ENCODE assay signal across 11 mouse cellular contexts in genomic region chrX:109142281-109142680, GRCm38 (mm10). TPM values are rescaled to one million over a fixed set of nuclear protein-coding genes. Genes with fewer than 3 reads are reported as not detected.
DNase-seq lines count a peak whose midpoint lies in the region; ATAC-seq lines count a peak whose summit lies in the region.
"Had no signal": no experiment of that assay in that cellular context is flagged by ENCODE, and none has a peak within 500 bp of the region (broad histone marks: within the 10 kb centered on the region; RNA-seq: fewer than 3 reads in every experiment).

No protein-coding gene starts in this region.

- no peak for DNase-seq in lung, postnatal 14 days
- no peak for DNase-seq in left cerebral cortex, adult 8-10 months (ENCODE audit: low spot score in 2 of 2)
- DNase-seq: cerebellum, adult 9-10 months had no signal

- H3K9ac ChIP-seq in heart, embryonic 15.5 days = no peak overlapping the region
- H3K9ac ChIP-seq in heart, embryonic 12.5 days = no peak overlapping the region
- H3K9ac ChIP-seq in lung, embryonic 15.5 days = no peak overlapping the region
- no peak overlapping the region for H3K9ac ChIP-seq in lung, embryonic 16.5 days (ENCODE audit: low read length)
- H3K9ac ChIP-seq: embryonic facial prominence, embryonic 13.5 days had no signal

- no peaks in the 10 kb centered on the region for H3K36me3 ChIP-seq in heart, embryonic 15.5 days
- no peaks in the 10 kb centered on the region for H3K36me3 ChIP-seq in heart, embryonic 12.5 days
- H3K36me3 ChIP-seq in lung, embryonic 15.5 days = no peaks in the 10 kb centered on the region
- H3K36me3 ChIP-seq in lung, embryonic 16.5 days (ENCODE audit: control insufficient read depth, insufficient read depth, low read length) = no peaks in the 10 kb centered on the region
- H3K36me3 ChIP-seq: embryonic facial prominence, embryonic 13.5 days had no signal

- no peaks in the 10 kb centered on the region for H3K9me3 ChIP-seq in heart, embryonic 15.5 days (replicated peaks)
- H3K9me3 ChIP-seq in heart, embryonic 12.5 days (replicated peaks) = no peaks in the 10 kb centered on the region
- no peaks in the 10 kb centered on the region for H3K9me3 ChIP-seq in lung, embryonic 15.5 days
- H3K9me3 ChIP-seq in lung, embryonic 16.5 days (ENCODE audit: control insufficient read depth, low read length) = no peaks in the 10 kb centered on the region
- H3K9me3 ChIP-seq: embryonic facial prominence, embryonic 13.5 days had no signal

- no peak overlapping the region for H3K4me2 ChIP-seq in heart, embryonic 15.5 days
- no peak overlapping the region for H3K4me2 ChIP-seq in heart, embryonic 12.5 days
- H3K4me2 ChIP-seq in lung, embryonic 15.5 days = no peak overlapping the region
- H3K4me2 ChIP-seq in lung, embryonic 16.5 days (ENCODE audit: low read depth, low read length) = no peak overlapping the region
- H3K4me2 ChIP-seq: embryonic facial prominence, embryonic 13.5 days had no signal

- H3K4me1 ChIP-seq in heart, embryonic 15.5 days (replicated peaks) = no peaks in the 10 kb centered on the region
- no peaks in the 10 kb centered on the region for H3K4me1 ChIP-seq in heart, embryonic 12.5 days (replicated peaks)
- no peaks in the 10 kb centered on the region; the same call in 1 of the 2 replicates for H3K4me1 ChIP-seq in lung, embryonic 15.5 days
- H3K4me1 ChIP-seq in lung, embryonic 16.5 days (replicated peaks; ENCODE audit: control insufficient read depth, insufficient read depth, low read length) = no peaks in the 10 kb centered on the region
- H3K4me1 ChIP-seq: embryonic facial prominence, embryonic 13.5 days had no signal

- H3K27ac ChIP-seq in heart, embryonic 15.5 days = peak overlapping the region; percentile 51; the same call in 1 of the 2 replicates
- no peak overlapping the region for H3K27ac ChIP-seq in heart, embryonic 12.5 days (ENCODE audit: poor library complexity, severe bottlenecking)
- H3K27ac ChIP-seq in lung, embryonic 15.5 days = peak overlapping the region; percentile 73
- H3K27ac ChIP-seq in lung, embryonic 16.5 days (ENCODE audit: low read length) = peak overlapping the region; percentile 79
- H3K27ac ChIP-seq: embryonic facial prominence, embryonic 13.5 days had no signal

- H3K27me3 ChIP-seq in heart, embryonic 15.5 days = no peaks in the 10 kb centered on the region
- no peaks in the 10 kb centered on the region for H3K27me3 ChIP-seq in heart, embryonic 12.5 days (replicated peaks)
- no peaks in the 10 kb centered on the region for H3K27me3 ChIP-seq in lung, embryonic 15.5 days
- H3K27me3 ChIP-seq in lung, embryonic 16.5 days (ENCODE audit: control insufficient read depth, insufficient read depth, low read depth, low read length) = no peaks in the 10 kb centered on the region
- H3K27me3 ChIP-seq: embryonic facial prominence, embryonic 13.5 days had no signal

- no peak for ATAC-seq in heart, embryonic 15.5 days (replicated peaks; ENCODE audit: insufficient number of reproducible peaks, insufficient read depth, low FRiP score, low read depth)
- ATAC-seq in heart, embryonic 12.5 days (ENCODE audit: insufficient number of reproducible peaks, low FRiP score) = no peak
- peak; percentile 67; the same call in 1 of the 2 replicates for ATAC-seq in lung, embryonic 15.5 days (ENCODE audit: borderline replicate concordance, extremely low read depth, low FRiP score, low TSS enrichment)
- peak; percentile 71; the same call in 1 of the 2 replicates for ATAC-seq in lung, embryonic 16.5 days (ENCODE audit: low read depth)
- no peak for ATAC-seq in CD4-positive, CD25-positive, alpha-beta regulatory T cell, adult 4 months

- no peak overlapping the region for H3K4me3 ChIP-seq in heart, embryonic 15.5 days
- H3K4me3 ChIP-seq in heart, embryonic 12.5 days = no peak overlapping the region
- H3K4me3 ChIP-seq in lung, embryonic 15.5 days = no peak overlapping the region
- no peak overlapping the region for H3K4me3 ChIP-seq in lung, embryonic 16.5 days (ENCODE audit: low read length)
- H3K4me3 ChIP-seq: embryonic facial prominence, embryonic 13.5 days had no signal

- WGBS in heart, embryonic 15.5 days = 44% methylated on average over 4 of the region's 4 CpGs
- WGBS in heart, embryonic 12.5 days = 52% methylated on average over 4 of the region's 4 CpGs
- WGBS in lung, embryonic 15.5 days = 42% methylated on average over 4 of the region's 4 CpGs
- 38% methylated on average over 4 of the region's 4 CpGs for WGBS in lung, embryonic 16.5 days

RNA-seq across cellular contexts. Expression of gene Sh3bgrl, which starts 47.1 kb away (rescaled TPM):
- 82.5 and 84.3 TPM in 2 replicates for polyA plus RNA-seq in heart, embryonic 15.5 days (2015; fragmentation: Nextera tagmentation; extraction: Ambion mirVana)
- polyA plus RNA-seq in heart, embryonic 12.5 days (2016; fragmentation: Nextera tagmentation; extraction: Ambion mirVana) = 92.0 and 92.5 TPM in 2 replicates
- polyA plus RNA-seq in lung, embryonic 15.5 days (2015; fragmentation: Nextera tagmentation; extraction: Ambion mirVana) = 212 and 239 TPM in 2 replicates
- polyA plus RNA-seq in lung, embryonic 16.5 days (2015; fragmentation: Nextera tagmentation; extraction: Ambion mirVana) = 249 and 265 TPM in 2 replicates
- 10 to 100 TPM; 53.2 to 81.8 (median 63.8) TPM for total RNA-seq in left cerebral cortex, adult 8-10 months (2022)
- polyA plus RNA-seq in CD4-positive, CD25-positive, alpha-beta regulatory T cell, adult 4 months (2017; shearing (Covaris generic)) = 100 to 1,000 TPM; 192 to 196 TPM

RNA-seq across cellular contexts. Expression of gene Gm6377, which starts 54.3 kb away (rescaled TPM):
- polyA plus RNA-seq in heart, embryonic 15.5 days (2015; fragmentation: Nextera tagmentation; extraction: Ambion mirVana) = 0.11 and 0.13 TPM in 2 replicates
- 0.08 TPM in 1 of 2 replicates, not detected in the other for polyA plus RNA-seq in heart, embryonic 12.5 days (2016; fragmentation: Nextera tagmentation; extraction: Ambion mirVana)
- polyA plus RNA-seq in lung, embryonic 15.5 days (2015; fragmentation: Nextera tagmentation; extraction: Ambion mirVana) = not detected in 2 replicates
- polyA plus RNA-seq in lung, embryonic 16.5 days (2015; fragmentation: Nextera tagmentation; extraction: Ambion mirVana) = 0.19 and 0.53 TPM in 2 replicates
- not detected for total RNA-seq in left cerebral cortex, adult 8-10 months (2022)
- under 1 TPM; 0.23 to 0.71 TPM for polyA plus RNA-seq in CD4-positive, CD25-positive, alpha-beta regulatory T cell, adult 4 months (2017; shearing (Covaris generic))
- total RNA-seq: left cerebral cortex, adult 18-20 months had no signal
- polyA plus RNA-seq: embryonic facial prominence, embryonic 13.5 days; small intestine, adult 2 months had no signal

Comparison
In these comparisons a context has a peak if more than half of its experiments do, and no peak if none do; other contexts are left out.
1. ATAC-seq: peak in lung, embryonic 15.5 days (single experiment) and lung, embryonic 16.5 days (single experiment); none in heart, embryonic 15.5 days (single experiment), heart, embryonic 12.5 days (single experiment) and CD4-positive, CD25-positive, alpha-beta regulatory T cell, adult 4 months (single experiment).